Mouse (Mus musculus): ENCODE data around the gene Rab11fip5. TPM values are rescaled to one million over a fixed set of nuclear protein-coding genes. Genes with fewer than 3 reads are reported as not detected.

Rab11fip5 gene
- polyA plus RNA-seq, 1 experiment from 2014 or later, result 42.1 TPM

- no peaks in the 10 kb centered on the region for H3K9me3 ChIP-seq (replicated peaks; ENCODE audit: control insufficient read depth, low read length)
- 86% methylated on average over 2 of the region's 2 CpGs for WGBS
These were observed 58.2 kb downstream of the Rab11fip5 start for GRCm38 (mm10) chr6:85316211-85316610.

DNA sequence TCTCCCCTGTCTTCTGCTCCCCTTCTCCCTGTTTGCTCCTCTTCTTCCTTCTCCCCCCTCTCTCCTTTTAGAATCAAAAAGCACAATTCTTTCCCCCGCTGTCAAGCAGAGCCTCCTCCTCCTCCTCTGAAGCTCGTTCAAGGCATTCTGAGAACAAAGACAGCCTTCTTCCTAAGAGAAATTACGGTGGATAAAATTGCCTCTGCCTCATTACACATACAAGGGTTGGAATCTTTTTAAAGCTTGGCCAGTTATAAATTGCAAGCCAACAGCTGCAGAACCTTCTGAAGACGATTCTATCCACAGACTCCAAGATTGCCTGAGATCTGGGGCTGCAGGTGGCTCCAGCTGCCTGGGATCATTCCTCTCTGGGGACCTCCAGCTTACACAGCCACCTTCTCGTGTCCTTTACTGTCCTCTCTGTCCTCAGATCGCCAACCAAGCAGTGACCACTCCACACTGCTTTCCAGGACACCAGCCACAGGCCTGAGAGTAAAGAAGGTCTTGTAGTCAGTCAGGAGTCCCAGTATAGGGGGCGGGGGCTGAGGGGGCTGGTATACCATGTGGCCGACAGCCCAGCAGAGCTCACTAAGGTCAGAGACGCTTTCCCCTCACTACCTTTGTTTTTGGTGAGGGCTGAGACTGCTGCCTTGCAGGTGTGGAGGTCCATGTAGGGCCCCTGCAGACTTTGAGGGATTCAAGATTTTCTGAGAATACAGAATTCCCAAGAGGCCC is 60.2 kb downstream of the Rab11fip5 start:
- no peak overlapping the region for H3K9ac ChIP-seq (ENCODE audit: low read length)
- no peaks in the 10 kb centered on the region for H3K4me1 ChIP-seq (ENCODE audit: control insufficient read depth, insufficient read depth, low read length)
- H3K9me3 ChIP-seq (replicated peaks; ENCODE audit: control insufficient read depth, low read length), result no peaks in the 10 kb centered on the region
- H3K4me3 ChIP-seq (ENCODE audit: low read length), result no peak overlapping the region
- WGBS, result 58% methylated on average over 9 of the region's 9 CpGs
- no peaks in the 10 kb centered on the region for H3K27me3 ChIP-seq (ENCODE audit: control insufficient read depth, insufficient read depth, low read length)
- H3K4me2 ChIP-seq (ENCODE audit: low read depth, low read length), result no peak overlapping the region
- no peak overlapping the region for H3K27ac ChIP-seq (ENCODE audit: low read length)
- H3K36me3 ChIP-seq (ENCODE audit: control insufficient read depth, insufficient read depth), result no peaks in the 10 kb centered on the region
- no peak for ATAC-seq (replicated peaks; ENCODE audit: extremely low read depth, insufficient read depth, low FRiP score)

More at GRCm38 (mm10) chr6:85316211-85316610, 58.2 kb downstream of the Rab11fip5 start:
- ATAC-seq (replicated peaks; ENCODE audit: extremely low read depth, insufficient read depth, low FRiP score), result no peak
- H3K4me3 ChIP-seq (ENCODE audit: low read length), result no peak overlapping the region
- H3K27ac ChIP-seq (ENCODE audit: low read length), result no peak overlapping the region
- H3K9ac ChIP-seq (ENCODE audit: low read length), result no peak overlapping the region
- H3K36me3 ChIP-seq (ENCODE audit: control insufficient read depth, insufficient read depth), result no peaks in the 10 kb centered on the region
- H3K4me2 ChIP-seq (ENCODE audit: low read depth, low read length), result no peak overlapping the region
- no peaks in the 10 kb centered on the region for H3K27me3 ChIP-seq (ENCODE audit: control insufficient read depth, insufficient read depth, low read length)
- H3K4me1 ChIP-seq (ENCODE audit: control insufficient read depth, insufficient read depth, low read length), result no peaks in the 10 kb centered on the region

DNA sequence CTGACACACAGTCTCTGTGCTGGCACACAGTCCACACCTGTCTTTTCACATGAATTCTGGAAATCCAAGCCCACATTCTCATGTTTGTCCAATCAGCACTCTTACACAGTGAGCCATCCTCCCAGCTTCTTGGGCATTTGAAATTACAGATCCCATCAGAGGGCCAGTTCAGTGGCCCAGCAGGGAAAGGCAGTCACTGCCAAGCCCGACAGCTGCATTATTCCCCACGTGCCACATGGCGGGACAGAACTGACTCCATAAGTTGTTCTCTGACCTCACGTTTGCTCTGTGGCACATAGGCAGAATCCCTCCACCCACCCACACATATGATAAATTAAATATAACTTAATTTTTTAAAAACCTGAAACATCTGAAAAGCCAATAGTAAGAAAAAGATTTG is 66.5 kb downstream of the Rab11fip5 start:
- no peaks in the 10 kb centered on the region for H3K9me3 ChIP-seq (replicated peaks; ENCODE audit: control insufficient read depth, low read length)
- no peaks in the 10 kb centered on the region for H3K4me1 ChIP-seq (ENCODE audit: control insufficient read depth, insufficient read depth, low read length)
- ATAC-seq (replicated peaks; ENCODE audit: extremely low read depth, insufficient read depth, low FRiP score), result no peak
- H3K27me3 ChIP-seq (ENCODE audit: control insufficient read depth, insufficient read depth, low read length), result no peaks in the 10 kb centered on the region
- H3K4me2 ChIP-seq (ENCODE audit: low read depth, low read length), result no peak overlapping the region
- H3K27ac ChIP-seq (ENCODE audit: low read length), result no peak overlapping the region
- H3K9ac ChIP-seq (ENCODE audit: low read length), result no peak overlapping the region
- WGBS, result 85% methylated on average over 4 of the region's 4 CpGs
- H3K36me3 ChIP-seq (ENCODE audit: control insufficient read depth, insufficient read depth), result no peaks in the 10 kb centered on the region
- H3K4me3 ChIP-seq (ENCODE audit: low read length), result no peak overlapping the region

- 0 out of 2 replicates have a peak, but pooled peaks cover 3% of the 10 kb centered on the region for H3K4me1 ChIP-seq (ENCODE audit: control insufficient read depth, insufficient read depth, low read length)
- no peaks in the 10 kb centered on the region for H3K36me3 ChIP-seq (ENCODE audit: control insufficient read depth, insufficient read depth)
- no peak overlapping the region for H3K27ac ChIP-seq (ENCODE audit: low read length)
- no peaks in the 10 kb centered on the region for H3K9me3 ChIP-seq (replicated peaks; ENCODE audit: control insufficient read depth, low read length)
- ATAC-seq (replicated peaks; ENCODE audit: extremely low read depth, insufficient read depth, low FRiP score), result no peak
- no peak overlapping the region for H3K4me3 ChIP-seq (ENCODE audit: low read length)
- WGBS, result 76% methylated on average over 3 of the region's 3 CpGs
- no peak overlapping the region for H3K9ac ChIP-seq (ENCODE audit: low read length)
- H3K27me3 ChIP-seq (ENCODE audit: control insufficient read depth, insufficient read depth, low read length), result no peaks in the 10 kb centered on the region
- no peak overlapping the region for H3K4me2 ChIP-seq (ENCODE audit: low read depth, low read length)
These were observed 68.1 kb downstream of the Rab11fip5 start for GRCm38 (mm10) chr6:85306375-85306774.

DNA sequence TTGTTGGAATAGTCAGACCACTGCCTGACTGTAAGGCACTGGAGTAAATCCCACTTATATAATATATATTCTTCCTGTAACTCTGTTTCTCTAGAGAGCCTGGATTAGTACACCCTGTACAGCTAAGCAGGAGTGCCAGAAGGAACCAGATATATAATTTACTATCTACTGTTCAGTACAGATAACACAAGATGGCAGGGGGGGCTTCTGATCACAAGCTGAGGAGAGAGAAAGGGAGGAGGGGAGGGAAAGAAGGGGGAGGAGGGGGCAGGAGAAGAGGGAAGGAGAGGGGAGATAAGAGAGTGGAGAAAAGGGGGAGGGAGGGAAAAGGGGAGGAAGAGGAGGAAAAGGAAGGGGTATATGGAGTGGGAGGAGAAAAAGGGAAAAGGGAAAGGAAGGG is 68.6 kb downstream of the Rab11fip5 start:
- no peak overlapping the region for H3K4me3 ChIP-seq (ENCODE audit: low read length)
- H3K27me3 ChIP-seq (ENCODE audit: control insufficient read depth, insufficient read depth, low read length), result no peaks in the 10 kb centered on the region
- no peak overlapping the region for H3K27ac ChIP-seq (ENCODE audit: low read length)
- H3K4me1 ChIP-seq (ENCODE audit: control insufficient read depth, insufficient read depth, low read length), result 0 out of 2 replicates have a peak, but pooled peaks cover 3% of the 10 kb centered on the region
- no peak overlapping the region for H3K4me2 ChIP-seq (ENCODE audit: low read depth, low read length)
- H3K9me3 ChIP-seq (replicated peaks; ENCODE audit: control insufficient read depth, low read length), result no peaks in the 10 kb centered on the region
- no peak for ATAC-seq (replicated peaks; ENCODE audit: extremely low read depth, insufficient read depth, low FRiP score)
- no peaks in the 10 kb centered on the region for H3K36me3 ChIP-seq (ENCODE audit: control insufficient read depth, insufficient read depth)
- H3K9ac ChIP-seq (ENCODE audit: low read length), result no peak overlapping the region

GRCm38 (mm10) chr6:85304966-85305365 is 69.5 kb downstream of the Rab11fip5 start:
- no peak for ATAC-seq (replicated peaks; ENCODE audit: extremely low read depth, insufficient read depth, low FRiP score)
- Histone ChIP-seq H3K4me3 (ENCODE audit: low read length) (no peak overlapping the region), H3K27ac (ENCODE audit: low read length) (no peak overlapping the region), H3K4me1 (ENCODE audit: control insufficient read depth, insufficient read depth, low read length) (0 out of 2 replicates have a peak, but pooled peaks cover 3% of the 10 kb centered on the region), H3K36me3 (ENCODE audit: control insufficient read depth, insufficient read depth) (no peaks in the 10 kb centered on the region), H3K4me2 (ENCODE audit: low read depth, low read length) (no peak overlapping the region), H3K9ac (ENCODE audit: low read length) (no peak overlapping the region), H3K27me3 (ENCODE audit: control insufficient read depth, insufficient read depth, low read length) (no peaks in the 10 kb centered on the region), H3K9me3 (replicated peaks; ENCODE audit: control insufficient read depth, low read length) (no peaks in the 10 kb centered on the region)
- 74% methylated on average over 5 of the region's 5 CpGs for WGBS

DNA sequence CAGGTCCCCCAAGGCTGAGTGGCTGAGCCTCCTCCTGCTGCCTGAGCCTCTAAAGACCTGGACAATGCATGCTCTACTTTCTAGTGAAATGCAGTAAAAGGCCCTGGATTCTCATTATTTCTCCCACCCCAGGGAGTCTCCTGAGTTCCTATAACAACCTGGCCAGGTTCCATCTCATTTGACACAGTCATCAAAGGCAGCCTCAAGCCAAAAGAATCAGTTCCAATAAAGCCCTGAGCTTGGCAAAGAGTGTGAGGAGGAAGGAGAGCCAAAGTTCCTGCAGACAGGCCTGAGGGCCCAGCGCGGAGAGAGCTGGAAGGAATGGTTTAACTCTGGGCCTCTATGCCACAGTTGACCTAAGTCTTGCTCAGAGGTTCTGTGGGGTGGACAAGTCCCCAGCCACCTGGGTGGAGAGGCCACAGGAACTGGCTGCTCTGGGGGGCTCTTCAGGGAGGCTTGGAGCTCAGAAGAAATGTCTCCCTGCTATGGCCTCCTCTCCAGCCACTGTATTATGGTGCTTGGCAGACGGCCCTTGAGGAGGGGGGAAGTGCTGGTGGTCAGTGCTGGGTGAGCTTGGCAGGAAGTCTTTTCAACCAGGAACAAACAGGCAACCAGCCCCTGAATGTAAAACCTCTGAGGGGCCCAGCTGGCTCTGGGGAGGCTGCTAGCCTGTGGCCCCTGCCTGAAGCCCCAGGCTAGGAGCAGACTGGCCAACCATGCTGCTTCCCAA is 71.9 kb downstream of the Rab11fip5 start:
- H3K4me2 ChIP-seq (ENCODE audit: low read depth, low read length), result no peak overlapping the region
- peak; percentile 49 for ATAC-seq (replicated peaks; ENCODE audit: extremely low read depth, insufficient read depth, low FRiP score)
- 58% methylated on average over 3 of the region's 3 CpGs for WGBS
- peaks cover 2% of the 10 kb centered on the region; the same call in 1 of the 2 replicates for H3K9me3 ChIP-seq (replicated peaks; ENCODE audit: control insufficient read depth, low read length)
- H3K9ac ChIP-seq (ENCODE audit: low read length), result no peak overlapping the region
- H3K27me3 ChIP-seq (ENCODE audit: control insufficient read depth, insufficient read depth, low read length), result no peaks in the 10 kb centered on the region
- H3K27ac ChIP-seq (ENCODE audit: low read length), result peak overlapping the region; percentile 49; the same call in 1 of the 2 replicates
- 0 out of 2 replicates have a peak, but pooled peaks cover 3% of the 10 kb centered on the region for H3K4me1 ChIP-seq (ENCODE audit: control insufficient read depth, insufficient read depth, low read length)
- H3K36me3 ChIP-seq (ENCODE audit: control insufficient read depth, insufficient read depth), result no peaks in the 10 kb centered on the region
- H3K4me3 ChIP-seq (ENCODE audit: low read length), result no peak overlapping the region

- Histone ChIP-seq H3K4me3 (ENCODE audit: low read length) (no peak overlapping the region), H3K36me3 (ENCODE audit: control insufficient read depth, insufficient read depth) (no peaks in the 10 kb centered on the region), H3K4me2 (ENCODE audit: low read depth, low read length) (no peak overlapping the region), H3K4me1 (ENCODE audit: control insufficient read depth, insufficient read depth, low read length) (peaks cover 7% of the 10 kb centered on the region; the same call in 1 of the 2 replicates), H3K9me3 (replicated peaks; ENCODE audit: control insufficient read depth, low read length) (peaks cover 2% of the 10 kb centered on the region; the same call in 1 of the 2 replicates), H3K27ac (ENCODE audit: low read length) (no peak overlapping the region), H3K9ac (ENCODE audit: low read length) (no peak overlapping the region), H3K27me3 (ENCODE audit: control insufficient read depth, insufficient read depth, low read length) (no peaks in the 10 kb centered on the region)
- 64% methylated on average over 7 of the region's 7 CpGs for WGBS
- no peak for ATAC-seq (replicated peaks; ENCODE audit: extremely low read depth, insufficient read depth, low FRiP score)
These were observed 78.9 kb downstream of the Rab11fip5 start for GRCm38 (mm10) chr6:85295384-85296167.
